Mouse (Mus musculus): ENCODE data around the gene Pdcl3. TPM values are rescaled to one million over a fixed set of nuclear protein-coding genes. Genes with fewer than 3 reads are reported as not detected.
"Not testable (repeated sequence)": the region's sequence is repeated elsewhere in the genome, so short reads cannot be mapped to it uniquely, and the experiment has no call there.

Pdcl3 gene
- polyA plus RNA-seq, 1 experiment = not detected

GRCm38 (mm10) chr1:39042188-39042587, 56.8 kb downstream of the Pdcl3 start:
- 44% methylated on average over 2 of the region's 2 CpGs for WGBS

DNA sequence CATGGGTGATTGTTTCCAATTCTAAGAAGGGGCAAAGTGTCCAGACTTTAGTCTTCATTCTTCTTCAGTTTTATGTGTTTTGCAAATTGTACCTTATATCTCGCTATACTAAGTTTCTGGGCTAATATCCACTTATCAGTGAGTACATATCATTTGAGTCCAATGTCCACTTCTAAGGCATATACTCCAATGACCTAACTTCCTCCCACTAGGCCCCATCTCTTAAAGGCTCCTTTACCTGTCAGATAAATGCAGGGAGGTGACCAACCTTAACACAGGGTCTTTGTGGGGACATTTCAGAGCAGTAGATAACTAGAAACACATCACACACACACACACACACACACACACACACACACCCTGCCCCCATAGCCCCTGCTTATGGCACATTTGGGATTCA, 59.0 kb downstream of the Pdcl3 start:
- 100% methylated on average over 1 of the region's 1 CpGs for WGBS
- not testable (repeated sequence) for H3K4me1 ChIP-seq (ENCODE audit: control insufficient read depth, insufficient read depth, low read length); H3K27ac ChIP-seq (ENCODE audit: insufficient read depth, low read depth, low read length); H3K4me3 ChIP-seq (ENCODE audit: insufficient read depth, low read depth, low read length)

More at GRCm38 (mm10) chr1:39042188-39042587, 56.8 kb downstream of the Pdcl3 start:
- no peak for TF ChIP-seq CTCF (IDR thresholded peaks at IDR 0.05; ENCODE audit: insufficient read depth, low read depth, low read length)
- no peak for TF ChIP-seq POLR2A (IDR thresholded peaks at IDR 0.05; ENCODE audit: insufficient read depth, low read depth, low read length)
- peaks cover 6% of the 10 kb centered on the region; the same call in 1 of the 2 replicates for H3K4me1 ChIP-seq (ENCODE audit: control insufficient read depth, insufficient read depth, low read length)
- H3K27ac ChIP-seq (ENCODE audit: insufficient read depth, low read depth, low read length) = no peak overlapping the region
- H3K4me3 ChIP-seq (ENCODE audit: insufficient read depth, low read depth, low read length) = no peak overlapping the region

GRCm38 (mm10) chr1:39046689-39047088, 61.3 kb downstream of the Pdcl3 start:
- peaks cover 6% of the 10 kb centered on the region; the same call in 1 of the 2 replicates for H3K4me1 ChIP-seq (ENCODE audit: control insufficient read depth, insufficient read depth, low read length)
- H3K4me3 ChIP-seq (ENCODE audit: insufficient read depth, low read depth, low read length) = no peak overlapping the region
- WGBS = 55% methylated on average over 7 of the region's 7 CpGs
- TF ChIP-seq POLR2A (IDR thresholded peaks at IDR 0.05; ENCODE audit: insufficient read depth, low read depth, low read length) (no peak), CTCF (IDR thresholded peaks at IDR 0.05; ENCODE audit: insufficient read depth, low read depth, low read length) (no peak)
- no peak overlapping the region for H3K27ac ChIP-seq (ENCODE audit: insufficient read depth, low read depth, low read length)

Other genes with a start within 250 kb of the Pdcl3 start
- 59.8 TPM in 1 of 2 replicates, not detected in the other for gene Lonrf2, start 148.9 kb upstream of the Pdcl3 start, polyA plus RNA-seq (2012; ENCODE audit: insufficient read depth, insufficient read length, low replicate concordance, missing spikeins)
- gene Chst10, start 87.4 kb upstream of the Pdcl3 start, polyA plus RNA-seq (2012; ENCODE audit: insufficient read depth, insufficient read length, low replicate concordance, missing spikeins) = not detected in 2 replicates
- not detected in 2 replicates for gene Nms, start 46.5 kb upstream of the Pdcl3 start, polyA plus RNA-seq (2012; ENCODE audit: insufficient read depth, insufficient read length, low replicate concordance, missing spikeins)
- not detected in 2 replicates for gene Npas2, start 208.1 kb downstream of the Pdcl3 start, polyA plus RNA-seq (2012; ENCODE audit: insufficient read depth, insufficient read length, low replicate concordance, missing spikeins)